Mouse (Mus musculus) kidney, adult 18-20 months (tissue): ENCODE data around the gene Tmem170.
A peak's percentile ranks its signal among the peaks of the same experiment; 100 is the strongest.
"Not testable (repeated sequence)": the region's sequence is repeated elsewhere in the genome, so short reads cannot be mapped to it uniquely, and the experiment has no call there.

Experiments
- DNase-seq: peaks from one replicate; pipeline ENCODE4 v3.0.0; 2021

Tmem170 gene

GRCm38 (mm10) chr8:111871278-111871677 lies 5.3 kb downstream of the Tmem170 start:
- DNase-seq, result no peak

- DNase-seq, result no peak
These were observed 6.2 kb downstream of the Tmem170 start for GRCm38 (mm10) chr8:111870379-111870778.

DNA sequence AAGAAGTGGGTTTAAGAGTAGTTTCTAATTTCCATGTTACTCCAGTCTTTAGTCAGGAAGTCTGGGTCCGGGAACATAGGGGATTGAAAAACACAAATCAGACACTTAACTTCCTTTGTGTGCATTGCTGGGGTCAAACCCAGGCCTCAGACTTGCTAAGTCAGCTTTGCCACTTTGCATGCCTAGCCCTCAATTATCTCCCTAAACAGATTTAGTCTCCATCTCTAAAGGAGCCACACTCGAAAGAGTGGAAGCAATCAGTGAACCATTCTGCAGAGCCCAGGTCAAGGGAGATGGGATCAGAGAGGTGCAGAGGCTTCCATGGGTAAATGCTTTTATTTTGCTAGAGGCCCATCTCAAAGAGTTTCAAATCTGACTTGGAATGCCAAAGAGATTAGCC lies 7.9 kb downstream of the Tmem170 start:
- DNase-seq, result no peak

GRCm38 (mm10) chr8:111865857-111866256 lies 10.7 kb downstream of the Tmem170 start:
- no peak for DNase-seq

DNA sequence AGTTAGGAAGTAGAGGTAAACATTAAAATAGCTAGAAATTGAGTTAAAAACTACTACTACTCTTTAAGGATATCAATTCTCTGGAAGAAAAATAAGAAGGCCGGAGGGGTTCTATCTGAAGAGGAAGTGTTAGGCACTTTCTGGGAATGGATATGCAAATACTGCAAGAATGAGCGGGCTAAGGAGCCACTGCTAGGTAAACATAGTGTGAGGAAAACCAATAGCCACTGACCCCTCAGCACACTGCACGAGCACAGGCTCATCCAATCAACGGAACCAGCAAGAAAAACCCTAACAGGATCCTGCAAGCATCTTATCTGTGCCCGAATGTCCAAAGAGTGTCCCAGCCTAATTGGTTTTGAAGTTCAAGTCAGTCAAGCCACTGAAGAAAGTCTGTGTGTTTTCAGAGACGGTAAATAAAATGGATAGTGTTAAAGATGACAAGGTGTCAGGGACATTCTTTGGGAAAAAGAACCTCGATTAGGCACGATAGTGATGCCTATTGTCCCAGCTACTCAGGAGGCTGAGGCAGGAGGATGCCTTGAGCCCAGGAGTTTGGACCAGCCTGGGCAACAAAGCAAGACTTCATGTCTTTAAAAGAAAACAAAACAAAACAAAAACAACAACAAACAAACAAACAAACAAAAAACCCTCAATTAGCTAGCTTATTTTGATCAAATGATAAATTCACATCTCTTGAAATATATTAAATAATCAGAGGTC lies 11.3 kb downstream of the Tmem170 start:
- DNase-seq, result no peak

- DNase-seq, result no peak
These were observed 11.9 kb downstream of the Tmem170 start for GRCm38 (mm10) chr8:111864648-111865047.

DNA sequence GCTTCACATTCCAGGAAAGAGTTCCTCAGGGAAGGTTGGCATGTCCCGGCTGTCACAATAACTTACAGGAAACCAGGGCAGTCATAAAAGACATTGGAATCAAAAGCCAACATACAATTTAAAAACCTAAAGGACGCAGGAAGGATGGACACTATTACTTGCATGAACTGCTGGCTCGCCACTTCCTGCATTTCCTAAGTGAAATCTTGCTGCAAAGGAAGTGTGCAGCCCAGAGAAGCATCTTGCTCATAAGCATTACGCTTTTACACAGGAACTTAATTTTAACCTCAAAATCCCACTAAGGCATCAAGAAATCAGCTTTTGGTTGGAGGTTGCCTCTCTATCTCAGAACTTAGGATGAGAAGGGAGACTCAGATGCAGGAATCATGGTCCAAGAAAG lies 13.3 kb downstream of the Tmem170 start:
- DNase-seq, result no peak

GRCm38 (mm10) chr8:111855977-111856376 lies 20.6 kb downstream of the Tmem170 start:
- DNase-seq, result no peak

DNA sequence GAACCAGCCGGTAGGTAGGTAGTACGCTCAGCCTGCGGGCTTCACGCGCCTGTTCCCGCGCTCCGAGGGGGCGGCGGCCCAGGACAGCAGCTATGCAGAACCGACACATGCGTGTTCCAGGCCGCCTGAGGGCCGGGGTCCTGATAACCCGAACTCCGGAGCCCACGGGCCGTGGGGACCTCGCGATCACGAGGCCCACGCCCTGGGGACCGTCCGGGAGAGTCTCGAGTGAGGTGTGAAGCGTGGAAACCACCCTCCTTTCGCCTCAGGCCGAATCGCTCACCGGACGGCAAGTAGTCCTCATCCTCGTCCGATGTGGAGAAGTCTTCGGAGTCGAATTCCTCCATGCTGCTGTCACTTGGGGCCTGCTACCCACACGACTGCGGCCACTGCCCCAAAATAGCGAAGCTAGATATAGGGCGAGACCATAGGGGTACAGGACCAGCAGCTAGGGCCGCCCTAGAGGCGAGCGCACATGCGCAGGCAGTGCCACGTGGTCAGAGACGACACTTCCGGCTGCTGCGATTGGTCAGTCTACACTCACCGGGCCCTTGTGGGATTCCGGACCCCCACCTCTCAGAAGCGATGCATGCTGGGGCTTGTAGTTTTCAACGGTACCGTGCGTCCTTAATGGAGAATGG lies 22.6 kb downstream of the Tmem170 start, which contains the start of gene Cfdp1:
Gene Cfdp1 (minus strand): TSS at position 431 of the 641 bp plus-strand sequence.
- peak; percentile 95 for DNase-seq

GRCm38 (mm10) chr8:111853219-111853618 lies 23.3 kb downstream of the Tmem170 start:
- DNase-seq, result not testable (repeated sequence)

GRCm38 (mm10) chr8:111846746-111847145 lies 29.8 kb downstream of the Tmem170 start:
- DNase-seq, result no peak

GRCm38 (mm10) chr8:111835540-111835939 lies 41.0 kb downstream of the Tmem170 start:
- DNase-seq, result peak; percentile 31

GRCm38 (mm10) chr8:111834011-111834410 lies 42.5 kb downstream of the Tmem170 start:
- DNase-seq, result no peak

DNA sequence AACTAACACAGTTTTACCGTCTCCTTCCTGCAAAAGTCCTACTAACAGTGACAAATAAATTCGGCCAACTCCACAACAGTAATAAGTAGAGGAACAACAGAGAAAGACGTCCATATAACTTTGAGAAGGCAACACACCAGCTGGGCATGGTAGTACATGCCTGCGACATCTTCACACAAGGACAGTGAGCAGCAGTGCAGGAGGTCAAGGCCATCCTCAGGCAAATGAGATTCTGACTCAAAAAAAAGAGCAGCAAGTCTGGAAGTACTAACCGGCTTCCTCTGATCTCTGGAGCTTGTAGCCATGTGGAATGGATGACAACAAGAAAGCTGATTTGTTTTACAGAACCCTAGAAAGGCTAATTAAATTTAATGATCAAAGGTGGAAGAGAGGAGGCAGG lies 43.6 kb downstream of the Tmem170 start:
- no peak for DNase-seq

DNA sequence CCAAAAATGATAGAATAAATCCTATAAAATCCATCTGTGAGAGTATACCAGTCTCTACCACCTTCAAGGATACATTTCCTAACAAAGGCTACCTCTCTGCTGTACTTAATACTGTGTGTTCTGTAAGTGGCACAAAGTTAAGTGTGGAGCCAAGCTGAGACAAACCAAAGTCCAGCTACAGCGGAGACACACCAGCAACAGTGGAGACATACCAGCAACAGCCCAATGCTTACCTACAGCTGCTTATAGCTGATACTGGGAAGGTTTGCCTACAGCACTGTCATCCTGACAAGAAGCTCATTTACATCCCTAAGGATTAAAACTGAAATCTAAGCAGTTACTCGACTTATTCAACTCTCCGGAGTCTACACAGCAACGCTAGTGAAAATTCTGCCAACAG lies 44.6 kb downstream of the Tmem170 start:
- DNase-seq, result no peak

GRCm38 (mm10) chr8:111828595-111828994 lies 48.0 kb downstream of the Tmem170 start:
- no peak for DNase-seq

DNA sequence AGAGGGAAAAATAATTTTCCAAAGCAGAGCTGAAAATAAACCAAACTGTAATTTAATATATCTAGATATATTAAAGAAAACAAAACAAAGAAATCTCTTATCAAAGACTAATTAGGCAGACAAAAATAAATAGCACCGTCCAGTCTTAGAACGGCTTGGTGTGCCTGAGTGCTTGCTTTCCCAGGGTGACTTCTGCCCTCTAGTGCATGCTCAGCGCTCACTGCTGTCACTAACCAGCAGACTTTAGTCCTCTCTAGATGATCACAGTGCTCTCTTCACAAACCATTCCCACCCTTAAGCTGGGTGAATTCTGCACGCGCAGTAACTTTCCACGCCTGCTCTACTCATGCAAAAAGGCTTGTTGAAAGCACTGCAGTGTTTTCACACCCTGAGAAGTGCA lies 51.3 kb downstream of the Tmem170 start:
- peak; percentile 47 for DNase-seq

DNA sequence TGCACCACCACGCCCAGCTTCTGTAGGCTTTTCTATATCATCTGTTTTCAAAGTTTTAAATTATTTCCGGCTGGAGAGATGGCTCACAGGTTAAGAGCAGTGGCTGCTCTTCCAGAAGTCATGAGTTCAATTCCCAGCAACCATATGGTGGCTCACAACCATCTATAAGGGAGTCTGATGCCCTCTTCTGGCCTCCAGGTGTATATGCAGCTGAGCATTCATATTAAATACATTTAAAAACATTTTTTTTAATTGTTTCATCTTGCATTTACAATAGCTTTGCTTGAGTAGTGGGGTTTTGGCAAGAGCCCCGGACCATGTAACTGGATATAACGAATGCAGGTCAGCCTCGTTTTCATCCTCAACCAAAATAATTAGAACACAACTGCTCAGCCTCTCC lies 52.2 kb downstream of the Tmem170 start:
- no peak for DNase-seq

- DNase-seq, result no peak
These were observed 55.4 kb downstream of the Tmem170 start for GRCm38 (mm10) chr8:111821199-111821598.

DNA sequence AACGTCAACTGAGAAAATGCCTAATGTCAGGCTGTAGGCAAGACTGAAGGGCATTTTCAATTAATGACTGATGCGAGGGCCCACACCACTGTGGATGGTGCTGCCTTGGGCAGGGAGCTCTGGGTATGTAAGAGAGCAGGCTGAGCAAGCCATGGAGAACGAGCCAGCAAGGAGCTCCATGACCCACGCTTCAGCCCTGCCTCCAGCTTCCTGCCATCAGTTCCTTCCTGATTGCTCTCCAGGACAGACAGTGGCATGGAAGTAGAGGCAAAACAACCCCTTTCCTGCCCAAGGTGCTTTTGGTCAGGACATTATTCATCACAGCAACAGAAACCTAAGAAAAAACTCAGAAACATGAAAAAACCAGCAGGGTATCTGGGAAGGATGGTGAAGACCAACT lies 55.9 kb downstream of the Tmem170 start:
- DNase-seq, result no peak

- DNase-seq, result no peak
These were observed 56.5 kb downstream of the Tmem170 start for GRCm38 (mm10) chr8:111820018-111820417.

GRCm38 (mm10) chr8:111818556-111818955 lies 58.0 kb downstream of the Tmem170 start:
- DNase-seq, result no peak

GRCm38 (mm10) chr8:111815078-111815477 lies 61.5 kb downstream of the Tmem170 start:
- DNase-seq, result no peak

- no peak for DNase-seq
These were observed 62.7 kb downstream of the Tmem170 start for GRCm38 (mm10) chr8:111813818-111814217.
